Mouse (Mus musculus) heart, embryonic 14.5 days (tissue): ENCODE measurements around the gene Ngef. TPM values are rescaled to one million over a fixed set of nuclear protein-coding genes. Genes with fewer than 3 reads are reported as not detected.

Source experiments
- ATAC-seq: fragments of 200-750 bp; cut with Nextera tagmentation; 2 replicates; pipeline ENCODE4 v1.8.0; 2017; ENCODE audit warnings: low read depth, moderate TSS enrichment; ENCODE audit not compliant: insufficient number of reproducible peaks, insufficient read depth, low FRiP score
- H3K27ac ChIP-seq, 2 experiments: fragments of 200-500 bp in 1 of 2; fragments of 300-500 bp in 1 of 2; sonication (generic) in 1 of 2; replicated peaks in 1 of 2; 2 replicates each; pipeline ENCODE4 v1.5.1; 2012 to 2014; ENCODE audit warnings: low read depth in 2 of 2, low read length in 2 of 2, control low read depth in 1 of 2, mild to moderate bottlenecking in 1 of 2, mixed read lengths in 1 of 2; ENCODE audit not compliant: control insufficient read depth in 1 of 2, insufficient read depth in 1 of 2
- H3K27me3 ChIP-seq: fragments of 300-500 bp; sonication (generic); 2 replicates; pipeline ENCODE4 v1.6.1; 2014; ENCODE audit warnings: mild to moderate bottlenecking, low read length, control low read depth; ENCODE audit not compliant: control insufficient read depth, insufficient read depth
- H3K36me3 ChIP-seq: fragments of 300-500 bp; sonication (generic); 2 replicates; pipeline ENCODE4 v1.6.1; 2014; ENCODE audit warnings: mild to moderate bottlenecking, control low read depth, low read length, mixed read lengths; ENCODE audit not compliant: control insufficient read depth, insufficient read depth
- H3K4me1 ChIP-seq, 2 experiments: fragments of 200-500 bp in 1 of 2; fragments of 300-500 bp in 1 of 2; sonication (generic) in 1 of 2; 2 replicates each; pipeline ENCODE4 v1.6.1; 2012 to 2014; ENCODE audit warnings: low read length in 2 of 2, control low read depth in 1 of 2, mixed read lengths in 1 of 2; ENCODE audit not compliant: control insufficient read depth in 2 of 2, insufficient read depth in 2 of 2
- H3K4me2 ChIP-seq: fragments of 300-500 bp; sonication (generic); 2 replicates; pipeline ENCODE4 v1.6.1; 2014; ENCODE audit warnings: mild to moderate bottlenecking, low read length
- H3K4me3 ChIP-seq, 2 experiments: fragments of 200-500 bp in 1 of 2; fragments of 300-500 bp in 1 of 2; sonication (generic) in 1 of 2; 2 replicates each; pipeline ENCODE4 v1.5.1; 2012 to 2014; ENCODE audit warnings: low read length in 2 of 2, mild to moderate bottlenecking in 2 of 2, control low read depth in 1 of 2, low read depth in 1 of 2, moderate library complexity in 1 of 2; ENCODE audit not compliant: control insufficient read depth in 1 of 2, insufficient read depth in 1 of 2
- H3K9ac ChIP-seq: fragments of 300-500 bp; sonication (generic); 2 replicates; pipeline ENCODE4 v1.6.1; 2014; ENCODE audit warnings: mild to moderate bottlenecking, low read length
- H3K9me3 ChIP-seq: fragments of 300-500 bp; sonication (generic); 2 replicates; pipeline ENCODE4 v1.6.1; 2016; ENCODE audit warnings: low read length, control low read depth; ENCODE audit not compliant: control insufficient read depth
- WGBS: fragments of 180-500 bp; shearing (Covaris S2); extraction: QIAGEN DNeasy Blood & Tissue Kit; methylation state at CpG from one replicate; pipeline ENCODE4 v1.1.7; 2014; 5-methylcytosine and 5-hydroxymethylcytosine counted together
- polyA plus RNA-seq: library from polyadenylated mRNA; unstranded; fragments of >200 nt; fragmentation: Nextera tagmentation; extraction: Ambion mirVana; gene quantifications from 2 replicates; pipeline ENCODE4 v1.2.1, GENCODE M21; 2014

The Ngef gene
- polyA plus RNA-seq, 1 experiment from 2014 or later: 0.46 TPM

GRCm38 (mm10) chr1:87507857-87508256 is 65.8 kb downstream of the Ngef start:
- H3K27ac ChIP-seq: no peak overlapping the region
- H3K4me1 ChIP-seq: peaks cover 4 to 12% of the 10 kb centered on the region in 2 experiments; a peak in 3 of 4 replicates
- H3K4me2 ChIP-seq: no peak overlapping the region
- peaks cover 58% of the 10 kb centered on the region for H3K27me3 ChIP-seq
- 60% methylated on average over 6 of the region's 6 CpGs for WGBS
- no peak overlapping the region for H3K4me3 ChIP-seq
- ATAC-seq: no peak
- no peak overlapping the region for H3K9ac ChIP-seq
- no peaks in the 10 kb centered on the region for H3K36me3 ChIP-seq
- H3K9me3 ChIP-seq: peaks cover 2% of the 10 kb centered on the region; the same call in 1 of the 2 replicates

GRCm38 (mm10) chr1:87505524-87505923 is 68.1 kb downstream of the Ngef start:
- Histone ChIP-seq H3K9me3 (no peaks in the 10 kb centered on the region), H3K4me2 (no peak overlapping the region), H3K27me3 (peaks cover 45% of the 10 kb centered on the region), H3K4me3 (no peak overlapping the region), H3K27ac (no peak overlapping the region), H3K4me1 (peaks cover 4 to 12% of the 10 kb centered on the region in 2 experiments; a peak in 3 of 4 replicates), H3K36me3 (no peaks in the 10 kb centered on the region), H3K9ac (no peak overlapping the region)
- ATAC-seq: no peak
- WGBS: 85% methylated on average over 4 of the region's 4 CpGs

- 57% methylated on average over 4 of the region's 4 CpGs for WGBS
- H3K4me3 ChIP-seq: no peak overlapping the region
- no peaks in the 10 kb centered on the region for H3K4me1 ChIP-seq
- H3K9ac ChIP-seq: no peak overlapping the region
- ATAC-seq: no peak
- no peaks in the 10 kb centered on the region for H3K27me3 ChIP-seq
- no peaks in the 10 kb centered on the region for H3K9me3 ChIP-seq
- H3K36me3 ChIP-seq: no peaks in the 10 kb centered on the region
- no peak overlapping the region for H3K4me2 ChIP-seq
- no peak overlapping the region for H3K27ac ChIP-seq
Measured at GRCm38 (mm10) chr1:87493542-87493941, 80.1 kb downstream of the Ngef start.

- Histone ChIP-seq H3K9ac (no peak overlapping the region), H3K4me1 (no peaks in the 10 kb centered on the region), H3K9me3 (no peaks in the 10 kb centered on the region), H3K4me3 (no peak overlapping the region), H3K27me3 (no peaks in the 10 kb centered on the region), H3K36me3 (no peaks in the 10 kb centered on the region), H3K4me2 (no peak overlapping the region), H3K27ac (no peak overlapping the region)
- WGBS: 32% methylated on average over 3 of the region's 3 CpGs
- ATAC-seq: no peak
Measured at GRCm38 (mm10) chr1:87492285-87492684, 81.4 kb downstream of the Ngef start.

- H3K36me3 ChIP-seq: no peaks in the 10 kb centered on the region
- no peak overlapping the region for H3K27ac ChIP-seq
- 42% methylated on average over 6 of the region's 6 CpGs for WGBS
- no peaks in the 10 kb centered on the region for H3K27me3 ChIP-seq
- H3K9ac ChIP-seq: no peak overlapping the region
- no peak for ATAC-seq
- no peaks in the 10 kb centered on the region for H3K4me1 ChIP-seq
- H3K4me2 ChIP-seq: no peak overlapping the region
- no peaks in the 10 kb centered on the region for H3K9me3 ChIP-seq
- H3K4me3 ChIP-seq: no peak overlapping the region
Measured at GRCm38 (mm10) chr1:87486386-87486785, 87.3 kb downstream of the Ngef start.

- H3K9ac ChIP-seq: no peak overlapping the region
- no peaks in the 10 kb centered on the region for H3K9me3 ChIP-seq
- no peaks in the 10 kb centered on the region for H3K4me1 ChIP-seq
- no peaks in the 10 kb centered on the region for H3K36me3 ChIP-seq
- no peak for ATAC-seq
- H3K27ac ChIP-seq: no peak overlapping the region
- no peak overlapping the region for H3K4me3 ChIP-seq
- H3K4me2 ChIP-seq: no peak overlapping the region
- 0 out of 2 replicates have a peak, but pooled peaks cover 3% of the 10 kb centered on the region for H3K27me3 ChIP-seq
- WGBS: 82% methylated on average over 4 of the region's 4 CpGs
Measured at GRCm38 (mm10) chr1:87482546-87482945, 91.1 kb downstream of the Ngef start.

GRCm38 (mm10) chr1:87475076-87475895 is 98.4 kb downstream of the Ngef start:
- peaks cover 2 to 8% of the 10 kb centered on the region in 2 experiments; a peak in 1 of 4 replicates for H3K4me1 ChIP-seq
- 3% methylated on average over 42 of the region's 42 CpGs for WGBS
- H3K9me3 ChIP-seq: no peaks in the 10 kb centered on the region
- H3K9ac ChIP-seq: 0 out of 2 replicates have a peak overlapping the region, but pooled peaks have one; percentile 36
- no peak overlapping the region for H3K27ac ChIP-seq
- no peak for ATAC-seq
- H3K4me3 ChIP-seq: peak overlapping the region; percentile 34 to 35
- peaks cover 41% of the 10 kb centered on the region for H3K27me3 ChIP-seq
- H3K4me2 ChIP-seq: peak overlapping the region; percentile 66
- no peaks in the 10 kb centered on the region for H3K36me3 ChIP-seq
